Mouse (Mus musculus): ENCODE results near the gene Lsamp. TPM values are rescaled to one million over a fixed set of nuclear protein-coding genes. Genes with fewer than 3 reads are reported as not detected.

Gene Lsamp
- polyA plus RNA-seq, 1 experiment from 2014 or later = 1.5 TPM

DNA sequence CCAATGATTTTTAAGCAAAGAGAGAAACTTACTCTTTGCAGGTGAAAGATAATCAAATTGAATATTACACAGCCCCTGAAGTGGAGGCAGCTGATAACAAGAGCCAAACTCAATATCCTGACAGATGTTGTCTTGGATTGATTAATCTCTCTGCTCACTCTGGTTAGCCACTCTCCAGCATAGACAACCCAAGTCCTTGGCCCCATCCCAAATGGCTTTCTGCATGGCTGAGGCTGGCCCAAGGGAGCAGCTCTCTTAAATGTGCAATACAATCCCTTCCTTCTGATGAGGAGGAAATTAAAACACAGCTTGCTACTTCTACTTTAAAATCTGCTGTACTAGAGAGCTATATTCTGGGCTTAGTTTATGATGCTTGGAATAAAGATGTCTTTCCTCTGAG, 1572.9 kb downstream of the Lsamp start:
- Histone ChIP-seq H3K36me3 (ENCODE audit: control insufficient read depth, insufficient read depth) (no peaks in the 10 kb centered on the region), H3K9ac (ENCODE audit: low read depth, low read length) (no peak overlapping the region), H3K27me3 (replicated peaks; ENCODE audit: control insufficient read depth, insufficient read depth, low read length) (no peaks in the 10 kb centered on the region), H3K4me3 (ENCODE audit: low read depth, low read length) (no peak overlapping the region), H3K9me3 (ENCODE audit: control insufficient read depth) (no peaks in the 10 kb centered on the region), H3K4me1 (replicated peaks; ENCODE audit: control insufficient read depth, insufficient read depth, low read length) (no peaks in the 10 kb centered on the region), H3K4me2 (replicated peaks; ENCODE audit: low read depth) (no peak overlapping the region), H3K27ac (ENCODE audit: low read depth, low read length) (no peak overlapping the region)
- ATAC-seq = no peak
- TF ChIP-seq CTCF (IDR thresholded peaks at IDR 0.05; ENCODE audit: low read depth) = no peak

DNA sequence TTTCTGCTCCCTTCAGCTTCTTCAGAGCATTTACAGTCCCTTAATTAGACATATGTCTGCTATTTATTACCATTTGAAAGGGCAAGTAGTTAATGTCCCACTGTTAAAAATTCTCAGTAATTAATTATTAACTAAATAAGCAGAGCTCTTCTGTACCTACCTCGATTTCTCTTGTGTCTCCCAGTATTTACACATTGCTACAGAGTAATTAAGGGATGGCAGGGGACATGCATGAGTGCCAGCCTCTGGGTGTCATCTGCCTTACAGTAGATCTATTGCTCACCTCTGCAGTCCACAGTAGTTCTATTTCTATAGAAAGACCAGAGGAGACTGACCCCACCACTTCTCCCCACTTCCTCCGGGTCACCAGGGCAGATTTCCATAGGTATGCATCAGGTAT, 1581.1 kb downstream of the Lsamp start:
- H3K4me1 ChIP-seq (replicated peaks; ENCODE audit: control insufficient read depth, insufficient read depth, low read length) = no peaks in the 10 kb centered on the region
- no peaks in the 10 kb centered on the region for H3K27me3 ChIP-seq (replicated peaks; ENCODE audit: control insufficient read depth, insufficient read depth, low read length)
- WGBS = 36% methylated on average over 2 of the region's 2 CpGs
- H3K27ac ChIP-seq (ENCODE audit: low read depth, low read length) = no peak overlapping the region
- H3K36me3 ChIP-seq (ENCODE audit: control insufficient read depth, insufficient read depth) = no peaks in the 10 kb centered on the region
- TF ChIP-seq CTCF (IDR thresholded peaks at IDR 0.05; ENCODE audit: low read depth) = no peak
- ATAC-seq = no peak
- no peak overlapping the region for H3K4me2 ChIP-seq (replicated peaks; ENCODE audit: low read depth)
- H3K9me3 ChIP-seq (ENCODE audit: control insufficient read depth) = no peaks in the 10 kb centered on the region
- no peak overlapping the region for H3K9ac ChIP-seq (ENCODE audit: low read depth, low read length)
- H3K4me3 ChIP-seq (ENCODE audit: low read depth, low read length) = no peak overlapping the region

DNA sequence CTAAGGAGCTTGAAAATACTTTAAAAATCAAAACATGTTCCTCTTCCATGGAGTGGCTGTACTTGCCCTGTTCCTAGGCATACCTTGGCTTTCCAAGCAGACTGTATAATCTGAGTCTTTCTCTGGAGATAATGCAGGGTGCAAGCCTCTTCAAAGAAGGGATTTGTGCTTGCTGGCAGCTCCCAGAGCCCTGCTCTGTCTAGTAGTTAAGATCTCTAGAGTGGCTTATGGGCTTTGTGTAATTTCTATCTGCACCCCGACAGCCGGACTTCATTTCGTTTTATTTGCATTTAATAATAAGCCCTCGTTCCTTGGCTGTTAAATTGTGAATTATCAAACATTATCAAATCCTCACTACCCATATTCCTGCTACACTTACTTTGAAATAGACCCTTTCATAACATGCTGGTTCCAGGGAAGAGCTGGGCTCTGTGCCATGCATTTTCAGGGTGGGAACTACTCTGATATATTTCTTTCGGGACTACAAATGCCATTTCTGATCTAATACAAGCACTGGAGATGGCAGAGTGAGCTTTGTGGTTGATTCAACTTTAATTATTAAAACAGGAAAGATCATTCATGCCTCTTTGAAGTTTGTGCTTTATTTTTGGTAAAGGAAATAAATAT, 1604.6 kb downstream of the Lsamp start:
- WGBS = 76% methylated on average over 5 of the region's 5 CpGs
- H3K36me3 ChIP-seq (ENCODE audit: control insufficient read depth, insufficient read depth) = no peaks in the 10 kb centered on the region
- H3K9ac ChIP-seq (ENCODE audit: low read depth, low read length) = no peak overlapping the region

DNA sequence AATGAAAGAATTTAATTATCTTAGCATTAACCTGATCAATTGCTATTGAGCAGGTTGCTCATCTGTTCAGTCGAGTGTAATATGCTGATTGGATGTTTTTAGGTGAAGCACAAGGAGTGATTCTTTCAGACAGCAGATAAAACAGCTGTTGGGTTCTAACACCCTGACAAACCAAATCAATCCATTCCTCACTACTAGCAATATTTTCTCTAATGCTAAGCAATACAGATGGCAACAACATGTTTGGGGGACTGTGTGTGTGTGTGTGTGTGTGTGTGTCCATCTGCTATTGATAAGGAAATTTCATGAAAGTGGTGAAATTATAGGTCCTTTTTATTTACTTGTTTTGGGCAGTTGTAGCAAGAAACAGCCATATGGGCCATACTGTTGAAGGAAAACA, 1628.1 kb downstream of the Lsamp start:
- ATAC-seq = no peak
- H3K4me3 ChIP-seq (ENCODE audit: low read depth, low read length) = no peak overlapping the region
- no peak for TF ChIP-seq CTCF (IDR thresholded peaks at IDR 0.05; ENCODE audit: low read depth)
- H3K9me3 ChIP-seq (ENCODE audit: control insufficient read depth) = no peaks in the 10 kb centered on the region
- H3K36me3 ChIP-seq (ENCODE audit: control insufficient read depth, insufficient read depth) = no peaks in the 10 kb centered on the region
- no peak overlapping the region for H3K4me2 ChIP-seq (replicated peaks; ENCODE audit: low read depth)
- no peak overlapping the region for H3K9ac ChIP-seq (ENCODE audit: low read depth, low read length)
- WGBS = 50% methylated on average over 1 of the region's 1 CpGs
- H3K4me1 ChIP-seq (replicated peaks; ENCODE audit: control insufficient read depth, insufficient read depth, low read length) = no peaks in the 10 kb centered on the region
- H3K27ac ChIP-seq (ENCODE audit: low read depth, low read length) = no peak overlapping the region
- no peaks in the 10 kb centered on the region for H3K27me3 ChIP-seq (replicated peaks; ENCODE audit: control insufficient read depth, insufficient read depth, low read length)

More for the DNA sequence above, 1604.6 kb downstream of the Lsamp start:
- Histone ChIP-seq H3K4me1 (replicated peaks; ENCODE audit: control insufficient read depth, insufficient read depth, low read length) (no peaks in the 10 kb centered on the region), H3K4me3 (ENCODE audit: low read depth, low read length) (no peak overlapping the region), H3K4me2 (replicated peaks; ENCODE audit: low read depth) (no peak overlapping the region), H3K27ac (ENCODE audit: low read depth, low read length) (no peak overlapping the region), H3K27me3 (replicated peaks; ENCODE audit: control insufficient read depth, insufficient read depth, low read length) (no peaks in the 10 kb centered on the region), H3K9me3 (ENCODE audit: control insufficient read depth) (no peaks in the 10 kb centered on the region)
- ATAC-seq = no peak
- no peak for TF ChIP-seq CTCF (IDR thresholded peaks at IDR 0.05; ENCODE audit: low read depth)

DNA sequence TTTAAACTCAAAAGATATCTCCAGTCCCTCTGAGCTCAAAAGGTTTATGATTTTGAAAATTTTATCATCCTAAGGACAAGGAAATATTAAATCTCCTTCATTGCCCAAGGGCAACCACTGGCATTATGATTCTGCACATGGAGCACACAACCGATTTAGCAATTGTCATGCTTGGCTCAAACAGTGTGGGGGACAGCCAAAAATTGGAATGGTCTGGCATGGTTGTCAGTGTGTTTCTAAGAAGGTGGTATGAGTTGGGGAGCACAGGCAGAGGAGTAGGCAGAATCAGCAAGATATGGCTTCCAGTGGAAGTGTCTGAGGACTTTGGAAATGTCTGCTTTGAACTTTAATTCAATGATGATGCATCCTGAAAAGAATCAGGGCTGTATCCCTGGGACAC, 1639.7 kb downstream of the Lsamp start:
- Histone ChIP-seq H3K27ac (ENCODE audit: low read depth, low read length) (no peak overlapping the region), H3K4me2 (replicated peaks; ENCODE audit: low read depth) (no peak overlapping the region), H3K4me3 (ENCODE audit: low read depth, low read length) (no peak overlapping the region), H3K36me3 (ENCODE audit: control insufficient read depth, insufficient read depth) (no peaks in the 10 kb centered on the region), H3K27me3 (replicated peaks; ENCODE audit: control insufficient read depth, insufficient read depth, low read length) (no peaks in the 10 kb centered on the region), H3K4me1 (replicated peaks; ENCODE audit: control insufficient read depth, insufficient read depth, low read length) (no peaks in the 10 kb centered on the region), H3K9me3 (ENCODE audit: control insufficient read depth) (no peaks in the 10 kb centered on the region), H3K9ac (ENCODE audit: low read depth, low read length) (no peak overlapping the region)
- 79% methylated on average over 1 of the region's 1 CpGs for WGBS
- no peak for ATAC-seq
- no peak for TF ChIP-seq CTCF (IDR thresholded peaks at IDR 0.05; ENCODE audit: low read depth)

DNA sequence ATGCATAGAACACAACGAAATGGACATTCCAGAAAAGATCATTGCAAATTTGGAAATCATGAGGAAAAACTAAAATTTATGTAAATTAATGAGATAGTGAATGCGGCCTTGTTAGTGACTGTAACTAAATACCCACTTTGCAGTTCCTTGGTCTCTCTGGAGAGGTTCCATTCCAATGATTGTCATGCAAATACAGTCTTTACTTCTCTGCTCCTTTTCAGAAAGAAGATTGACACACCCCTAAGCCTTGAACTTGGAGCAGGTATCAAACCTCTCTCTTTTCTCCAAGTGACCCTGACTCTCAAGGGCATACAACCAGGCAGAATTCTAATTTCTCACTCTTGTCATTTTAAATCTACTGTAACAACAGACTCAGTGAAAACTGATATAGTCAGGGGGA, 1649.7 kb downstream of the Lsamp start:
- Histone ChIP-seq H3K4me2 (replicated peaks; ENCODE audit: low read depth) (no peak overlapping the region), H3K4me1 (replicated peaks; ENCODE audit: control insufficient read depth, insufficient read depth, low read length) (no peaks in the 10 kb centered on the region), H3K36me3 (ENCODE audit: control insufficient read depth, insufficient read depth) (no peaks in the 10 kb centered on the region), H3K9ac (ENCODE audit: low read depth, low read length) (no peak overlapping the region), H3K27ac (ENCODE audit: low read depth, low read length) (no peak overlapping the region), H3K9me3 (ENCODE audit: control insufficient read depth) (no peaks in the 10 kb centered on the region), H3K4me3 (ENCODE audit: low read depth, low read length) (no peak overlapping the region), H3K27me3 (replicated peaks; ENCODE audit: control insufficient read depth, insufficient read depth, low read length) (no peaks in the 10 kb centered on the region)
- no peak for TF ChIP-seq CTCF (IDR thresholded peaks at IDR 0.05; ENCODE audit: low read depth)
- 57% methylated on average over 2 of the region's 2 CpGs for WGBS
- ATAC-seq = no peak

DNA sequence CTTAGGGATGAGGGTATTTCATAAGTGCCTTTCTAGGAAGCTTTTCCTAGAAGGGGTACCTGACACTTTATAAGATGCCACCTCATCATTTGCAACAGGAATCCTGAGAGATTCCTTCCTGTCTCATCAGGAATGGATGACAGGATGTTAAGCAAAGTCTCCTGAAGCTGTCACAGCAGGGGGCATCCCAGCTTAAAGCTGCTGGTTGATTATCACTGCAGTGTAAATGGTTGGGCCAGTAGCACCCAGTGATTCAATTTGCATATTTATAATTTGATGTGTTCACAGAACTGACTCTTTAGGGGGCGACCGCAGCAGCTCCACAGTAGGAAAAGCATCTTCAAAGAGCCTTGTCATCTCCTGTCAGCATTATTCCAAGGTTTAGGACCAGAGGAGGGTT, 1656.7 kb downstream of the Lsamp start:
- 47% methylated on average over 2 of the region's 2 CpGs for WGBS
- no peaks in the 10 kb centered on the region for H3K4me1 ChIP-seq (replicated peaks; ENCODE audit: control insufficient read depth, insufficient read depth, low read length)
- no peak for ATAC-seq

More for the DNA sequence above, 1656.7 kb downstream of the Lsamp start:
- no peaks in the 10 kb centered on the region for H3K9me3 ChIP-seq (ENCODE audit: control insufficient read depth)
- H3K27me3 ChIP-seq (replicated peaks; ENCODE audit: control insufficient read depth, insufficient read depth, low read length) = no peaks in the 10 kb centered on the region
- H3K27ac ChIP-seq (ENCODE audit: low read depth, low read length) = no peak overlapping the region
- no peak overlapping the region for H3K4me2 ChIP-seq (replicated peaks; ENCODE audit: low read depth)
- no peak for TF ChIP-seq CTCF (IDR thresholded peaks at IDR 0.05; ENCODE audit: low read depth)
- no peaks in the 10 kb centered on the region for H3K36me3 ChIP-seq (ENCODE audit: control insufficient read depth, insufficient read depth)
- no peak overlapping the region for H3K9ac ChIP-seq (ENCODE audit: low read depth, low read length)
- no peak overlapping the region for H3K4me3 ChIP-seq (ENCODE audit: low read depth, low read length)
